Mouse (Mus musculus) embryonic facial prominence, embryonic 12.5 days (tissue): Measurements from ENCODE around the gene Mfap2. TPM values are rescaled to one million over a fixed set of nuclear protein-coding genes. Genes with fewer than 3 reads are reported as not detected.

Source experiments
- ATAC-seq: fragments of 200-750 bp; cut with Nextera tagmentation; 2 replicates; pipeline ENCODE4 v1.8.0; 2017; ENCODE audit not compliant: insufficient number of reproducible peaks, insufficient read depth, low FRiP score, low TSS enrichment
- H3K27ac ChIP-seq: fragments of 300-500 bp; sonication (generic); 2 replicates; pipeline ENCODE4 v1.5.1; 2016; ENCODE audit warnings: mild to moderate bottlenecking
- H3K27me3 ChIP-seq: fragments of 300-500 bp; sonication (generic); 2 replicates; pipeline ENCODE4 v1.6.1; 2016; ENCODE audit warnings: mild to moderate bottlenecking, moderate library complexity
- H3K36me3 ChIP-seq: fragments of 300-500 bp; sonication (generic); 2 replicates; pipeline ENCODE4 v1.6.1; 2016; ENCODE audit warnings: mild to moderate bottlenecking
- H3K4me1 ChIP-seq: fragments of 300-500 bp; sonication (generic); 2 replicates; pipeline ENCODE4 v1.6.1; 2016
- H3K4me2 ChIP-seq: fragments of 300-500 bp; sonication (generic); replicated peaks from 2 replicates; pipeline ENCODE4 v1.6.1; 2016; ENCODE audit warnings: mild to moderate bottlenecking, moderate library complexity
- H3K4me3 ChIP-seq: fragments of 300-500 bp; sonication (generic); 2 replicates; pipeline ENCODE4 v1.5.1; 2016; ENCODE audit warnings: mild to moderate bottlenecking
- H3K9ac ChIP-seq: fragments of 300-500 bp; sonication (generic); 2 replicates; pipeline ENCODE4 v1.6.1; 2016; ENCODE audit warnings: mild to moderate bottlenecking, moderate library complexity
- H3K9me3 ChIP-seq: fragments of 300-500 bp; sonication (generic); 2 replicates; pipeline ENCODE4 v1.6.1; 2016; ENCODE audit warnings: mild to moderate bottlenecking, moderate library complexity
- WGBS: fragments of 180-500 bp; shearing (Covaris S2); methylation state at CpG from one replicate; pipeline ENCODE4 v1.1.7; 2016; 5-methylcytosine and 5-hydroxymethylcytosine counted together
- polyA plus RNA-seq: library from polyadenylated mRNA; unstranded; fragments of >200 nt; fragmentation: Nextera tagmentation; extraction: Ambion mirVana; gene quantifications from 2 replicates; pipeline ENCODE4 v1.2.1, GENCODE M21; 2016

The Mfap2 gene
- polyA plus RNA-seq, 1 experiment from 2014 or later, result 646 TPM

- Histone ChIP-seq H3K36me3 (peaks cover 63% of the 10 kb centered on the region), H3K4me3 (no peak overlapping the region), H3K9me3 (no peaks in the 10 kb centered on the region), H3K4me1 (peaks cover 33% of the 10 kb centered on the region), H3K27me3 (no peaks in the 10 kb centered on the region), H3K9ac (no peak overlapping the region), H3K4me2 (0 out of 2 replicates have a peak overlapping the region, but pooled peaks have one; percentile 5), H3K27ac (0 out of 2 replicates have a peak overlapping the region, but pooled peaks have one; percentile 17)
- WGBS, result 95% methylated on average over 11 of the region's 11 CpGs
- no peak for ATAC-seq
Observed at GRCm38 (mm10) chr4:141014856-141015255, 4.6 kb downstream of the Mfap2 start.

GRCm38 (mm10) chr4:141015356-141015755 is 5.1 kb downstream of the Mfap2 start:
- H3K27ac ChIP-seq, result no peak overlapping the region
- no peaks in the 10 kb centered on the region for H3K9me3 ChIP-seq
- no peak for ATAC-seq
- H3K36me3 ChIP-seq, result peaks cover 63% of the 10 kb centered on the region
- H3K27me3 ChIP-seq, result no peaks in the 10 kb centered on the region
- H3K9ac ChIP-seq, result peak overlapping the region; percentile 13; the same call in 1 of the 2 replicates
- no peak overlapping the region for H3K4me3 ChIP-seq
- WGBS, result 82% methylated on average over 7 of the region's 7 CpGs
- H3K4me2 ChIP-seq, result no peak overlapping the region
- peaks cover 37% of the 10 kb centered on the region for H3K4me1 ChIP-seq

- WGBS, result 82% methylated on average over 9 of the region's 9 CpGs
- peaks cover 47% of the 10 kb centered on the region for H3K4me1 ChIP-seq
- H3K27ac ChIP-seq, result peak overlapping the region; percentile 57; the same call in 1 of the 2 replicates
- no peaks in the 10 kb centered on the region for H3K27me3 ChIP-seq
- H3K4me3 ChIP-seq, result no peak overlapping the region
- H3K9ac ChIP-seq, result no peak overlapping the region
- H3K4me2 ChIP-seq, result no peak overlapping the region
- no peak for ATAC-seq
- H3K9me3 ChIP-seq, result no peaks in the 10 kb centered on the region
- peaks cover 63% of the 10 kb centered on the region for H3K36me3 ChIP-seq
Observed at GRCm38 (mm10) chr4:141016311-141016710, 6.1 kb downstream of the Mfap2 start.

- peak overlapping the region; percentile 57; the same call in 1 of the 2 replicates for H3K27ac ChIP-seq
- peaks cover 58% of the 10 kb centered on the region for H3K36me3 ChIP-seq
- H3K27me3 ChIP-seq, result no peaks in the 10 kb centered on the region
- H3K9ac ChIP-seq, result no peak overlapping the region
- H3K4me2 ChIP-seq, result no peak overlapping the region
- peaks cover 42% of the 10 kb centered on the region for H3K4me1 ChIP-seq
- no peak for ATAC-seq
- WGBS, result 85% methylated on average over 29 of the region's 29 CpGs
- H3K4me3 ChIP-seq, result no peak overlapping the region
- H3K9me3 ChIP-seq, result no peaks in the 10 kb centered on the region
Observed at GRCm38 (mm10) chr4:141017657-141018436, 7.6 kb downstream of the Mfap2 start.

GRCm38 (mm10) chr4:141020220-141020619 is 10.0 kb downstream of the Mfap2 start:
- Histone ChIP-seq H3K27me3 (no peaks in the 10 kb centered on the region), H3K4me3 (no peak overlapping the region), H3K4me2 (peak overlapping the region; percentile 30), H3K9ac (peak overlapping the region; percentile 38), H3K4me1 (peaks cover 40% of the 10 kb centered on the region), H3K36me3 (peaks cover 42% of the 10 kb centered on the region), H3K27ac (peak overlapping the region; percentile 95), H3K9me3 (no peaks in the 10 kb centered on the region)
- 76% methylated on average over 17 of the region's 17 CpGs for WGBS
- ATAC-seq, result no peak

- Histone ChIP-seq H3K4me1 (peaks cover 40% of the 10 kb centered on the region), H3K9me3 (no peaks in the 10 kb centered on the region), H3K4me3 (0 out of 2 replicates have a peak overlapping the region, but pooled peaks have one; percentile 5), H3K4me2 (peak overlapping the region; percentile 30), H3K36me3 (peaks cover 42% of the 10 kb centered on the region), H3K27me3 (no peaks in the 10 kb centered on the region), H3K27ac (peak overlapping the region; percentile 95), H3K9ac (peak overlapping the region; percentile 48)
- 10% methylated on average over 14 of the region's 14 CpGs for WGBS
- peak; percentile 55 for ATAC-seq
Observed at GRCm38 (mm10) chr4:141020811-141021613, 10.8 kb downstream of the Mfap2 start.

- Histone ChIP-seq H3K9ac (peak overlapping the region; percentile 48; the same call in 1 of the 2 replicates), H3K27me3 (no peaks in the 10 kb centered on the region), H3K27ac (peak overlapping the region; percentile 95), H3K4me3 (no peak overlapping the region), H3K9me3 (no peaks in the 10 kb centered on the region), H3K36me3 (peaks cover 41% of the 10 kb centered on the region), H3K4me2 (no peak overlapping the region), H3K4me1 (peaks cover 40% of the 10 kb centered on the region)
- ATAC-seq, result peak; percentile 7; the same call in 1 of the 2 replicates
- 60% methylated on average over 11 of the region's 11 CpGs for WGBS
Observed at GRCm38 (mm10) chr4:141021614-141021929, 11.4 kb downstream of the Mfap2 start.

GRCm38 (mm10) chr4:141024052-141024451 is 13.8 kb downstream of the Mfap2 start:
- H3K4me1 ChIP-seq, result peaks cover 31% of the 10 kb centered on the region
- ATAC-seq, result no peak
- 69% methylated on average over 9 of the region's 9 CpGs for WGBS
- peaks cover 35% of the 10 kb centered on the region for H3K36me3 ChIP-seq
- no peaks in the 10 kb centered on the region for H3K9me3 ChIP-seq
- no peak overlapping the region for H3K4me3 ChIP-seq
- H3K4me2 ChIP-seq, result no peak overlapping the region
- 0 out of 2 replicates have a peak overlapping the region, but pooled peaks have one; percentile 36 for H3K27ac ChIP-seq
- no peak overlapping the region for H3K9ac ChIP-seq
- no peaks in the 10 kb centered on the region for H3K27me3 ChIP-seq

GRCm38 (mm10) chr4:141024992-141025391 is 14.8 kb downstream of the Mfap2 start:
- Histone ChIP-seq H3K27me3 (no peaks in the 10 kb centered on the region), H3K9ac (no peak overlapping the region), H3K4me2 (no peak overlapping the region), H3K27ac (no peak overlapping the region), H3K36me3 (peaks cover 42% of the 10 kb centered on the region), H3K4me3 (no peak overlapping the region), H3K4me1 (peaks cover 23% of the 10 kb centered on the region), H3K9me3 (no peaks in the 10 kb centered on the region)
- ATAC-seq, result no peak
- WGBS, result 73% methylated on average over 27 of the region's 27 CpGs

GRCm38 (mm10) chr4:141030541-141031206 is 20.5 kb downstream of the Mfap2 start:
- Histone ChIP-seq H3K36me3 (peaks cover 71% of the 10 kb centered on the region), H3K4me3 (no peak overlapping the region), H3K9ac (peak overlapping the region; percentile 24; the same call in 1 of the 2 replicates), H3K9me3 (no peaks in the 10 kb centered on the region), H3K27me3 (no peaks in the 10 kb centered on the region), H3K27ac (no peak overlapping the region), H3K4me2 (no peak overlapping the region), H3K4me1 (no peaks in the 10 kb centered on the region)
- ATAC-seq, result no peak
- 88% methylated on average over 18 of the region's 18 CpGs for WGBS

GRCm38 (mm10) chr4:141031733-141032132 is 21.5 kb downstream of the Mfap2 start:
- no peak overlapping the region for H3K27ac ChIP-seq
- no peak overlapping the region for H3K4me2 ChIP-seq
- whole genome bisulfite sequencing, result 17% methylated on average over 6 of the region's 6 CpGs
- no peaks in the 10 kb centered on the region for H3K4me1 ChIP-seq
- H3K27me3 ChIP-seq, result no peaks in the 10 kb centered on the region
- H3K36me3 ChIP-seq, result peaks cover 70% of the 10 kb centered on the region
- peak; percentile 31; the same call in 1 of the 2 replicates for ATAC-seq
- no peaks in the 10 kb centered on the region for H3K9me3 ChIP-seq
- no peak overlapping the region for H3K4me3 ChIP-seq
- H3K9ac ChIP-seq, result no peak overlapping the region
